Mouse (Mus musculus) gastrocnemius, postnatal 10 days (tissue): ENCODE results near the gene Nav2. TPM values are rescaled to one million over a fixed set of nuclear protein-coding genes. Genes with fewer than 3 reads are reported as not detected.

Experiments used
- DNase-seq: peaks from one replicate; pipeline ENCODE4 v3.0.0; 2021; ENCODE audit warnings: mixed read lengths
- total RNA-seq, 2 experiments: library from RNA; stranded (reverse); gene quantifications; 2 replicates each; pipeline ENCODE4 v1.2.3; 2021

Gene Nav2
- total RNA-seq, 2 experiments from 2014 or later, result 55.8 to 80.1 TPM

DNA sequence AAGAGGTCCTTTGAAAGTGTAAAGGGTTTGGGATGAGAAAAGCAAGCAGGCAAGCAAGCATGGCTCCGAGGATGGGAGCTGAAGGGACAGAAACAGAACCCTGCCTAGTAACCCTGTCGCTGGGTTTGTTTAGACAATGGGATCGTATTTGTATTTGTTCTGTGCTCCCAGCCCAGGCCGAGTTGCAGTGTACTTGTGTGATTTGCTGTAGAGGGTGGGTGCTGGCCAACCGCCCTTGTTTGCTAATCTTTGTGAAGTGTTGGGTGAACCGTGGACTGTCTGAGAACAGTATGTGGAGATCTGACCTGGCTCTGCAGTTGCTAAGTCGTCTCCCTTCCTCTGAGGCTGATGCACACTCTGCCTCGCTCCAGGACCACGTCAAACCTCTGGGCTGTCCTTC lies 253.6 kb downstream of the Nav2 start:
- DNase-seq, result no peak

DNA sequence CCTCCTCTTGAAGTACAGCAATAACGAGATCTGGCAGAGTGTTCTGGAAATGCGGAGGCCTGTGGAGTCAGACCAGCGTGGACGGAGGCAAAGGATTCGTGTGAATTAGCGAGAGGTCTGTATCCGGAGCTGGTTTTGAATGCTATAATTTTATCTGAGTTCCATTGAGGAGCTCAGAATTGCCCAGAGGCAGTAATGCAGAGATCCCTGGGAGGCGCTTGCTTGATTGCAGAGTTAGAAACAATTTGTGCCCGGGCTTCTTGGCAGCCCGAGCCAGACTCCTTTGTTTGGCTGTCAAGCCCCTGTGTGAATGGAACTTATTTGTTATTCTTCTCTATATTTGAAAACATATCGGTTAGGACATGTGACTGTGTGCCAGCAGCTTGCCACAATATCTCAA lies 255.3 kb downstream of the Nav2 start:
- DNase-seq, result no peak

DNA sequence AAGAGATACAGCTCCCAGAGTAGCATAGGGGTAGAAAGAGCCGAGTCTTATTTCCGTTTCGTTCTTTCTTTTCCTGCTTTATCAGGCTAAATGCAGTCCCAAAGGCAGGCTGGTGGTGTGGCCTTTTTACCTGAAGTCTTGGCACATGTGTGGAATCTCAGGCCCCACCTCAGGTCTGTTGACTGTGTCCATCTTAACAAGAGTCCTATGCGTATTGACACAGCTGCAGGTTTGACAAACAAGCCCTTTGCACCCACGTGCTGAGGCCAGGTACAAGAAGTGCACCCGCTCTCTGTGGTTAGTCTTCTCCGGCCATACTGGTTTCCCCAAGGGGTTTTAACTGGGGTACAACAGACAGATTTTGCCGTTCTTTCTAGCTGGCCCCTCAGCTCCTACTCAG lies 256.4 kb downstream of the Nav2 start:
- no peak for DNase-seq

DNA sequence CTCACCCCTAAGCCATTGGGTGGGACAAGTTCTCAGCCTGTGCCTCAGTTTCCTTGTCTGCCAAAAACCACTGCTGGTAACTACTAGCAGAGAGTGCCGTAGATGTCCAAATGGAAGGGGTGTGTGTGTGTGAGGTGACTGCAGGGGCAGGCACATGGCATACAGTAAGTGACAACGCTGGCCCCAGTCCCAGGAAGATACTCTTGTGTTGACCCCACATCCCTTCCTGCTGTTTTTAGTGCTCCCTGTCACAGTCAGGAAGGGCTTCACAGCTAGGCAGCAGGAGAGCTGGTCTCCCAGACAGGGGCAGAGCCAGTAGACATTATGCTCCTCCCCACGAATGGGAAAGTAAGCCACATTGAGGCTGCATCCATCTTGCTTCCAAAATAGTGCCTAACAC lies 264.4 kb downstream of the Nav2 start:
- no peak for DNase-seq

DNA sequence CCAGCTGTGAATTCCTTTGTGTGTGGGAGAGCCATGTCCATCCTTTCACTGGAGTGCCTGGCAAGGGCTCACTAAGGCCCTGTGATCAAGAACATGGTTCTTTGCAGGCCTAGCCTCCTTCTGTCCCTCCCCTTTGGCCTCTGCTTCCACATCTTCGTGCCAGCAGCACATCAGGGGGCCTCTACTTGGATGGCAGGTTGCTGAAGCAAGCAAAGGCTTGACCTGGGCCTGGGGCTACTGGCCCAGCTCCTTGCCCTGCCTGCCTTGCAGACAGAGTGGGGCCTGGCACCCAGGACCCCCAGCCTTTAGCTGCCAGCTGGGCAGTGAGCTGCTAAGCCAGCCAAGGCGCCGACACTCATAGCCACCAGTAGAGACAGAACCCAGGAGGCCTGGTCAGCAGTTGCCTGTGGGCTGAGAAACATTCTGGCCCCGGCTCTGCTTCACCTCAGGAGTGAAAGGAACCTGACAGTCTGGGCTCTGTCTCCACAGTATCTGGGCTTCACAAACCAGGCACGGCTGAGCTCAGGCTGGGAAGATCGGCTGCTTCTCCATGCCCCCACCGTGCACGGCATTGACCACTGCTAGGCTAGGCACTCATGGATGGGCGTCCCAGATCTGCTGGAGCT lies 267.4 kb downstream of the Nav2 start:
- DNase-seq, result no peak

DNA sequence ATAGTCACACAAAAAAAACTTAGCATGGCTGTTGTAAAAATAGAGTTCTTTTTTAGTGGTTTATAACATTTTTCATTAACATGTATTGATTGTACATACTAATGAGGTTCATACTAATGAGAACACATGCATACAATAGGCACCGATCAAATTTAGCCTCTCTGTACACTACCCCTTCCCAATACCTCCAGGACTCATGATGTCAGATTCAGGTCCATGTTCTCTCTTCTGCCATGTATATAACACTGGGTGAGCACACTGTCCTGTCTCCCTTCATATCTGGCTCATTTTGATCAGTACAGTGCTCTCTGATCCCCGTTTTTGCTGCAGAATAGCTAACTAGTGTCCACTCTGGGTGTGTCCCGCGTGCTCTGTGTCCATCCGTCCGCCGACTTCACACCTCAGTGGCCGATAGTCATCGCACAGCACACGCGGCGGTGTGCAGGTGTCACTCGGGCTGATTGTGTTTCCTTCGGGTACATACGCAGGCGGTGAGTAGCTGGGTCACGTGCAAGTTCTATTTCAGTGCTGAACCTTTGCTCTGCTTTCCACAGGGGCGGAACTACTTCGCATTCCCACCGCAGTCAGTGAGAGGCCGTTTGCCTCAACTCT lies 268.2 kb downstream of the Nav2 start:
- DNase-seq, result no peak

DNA sequence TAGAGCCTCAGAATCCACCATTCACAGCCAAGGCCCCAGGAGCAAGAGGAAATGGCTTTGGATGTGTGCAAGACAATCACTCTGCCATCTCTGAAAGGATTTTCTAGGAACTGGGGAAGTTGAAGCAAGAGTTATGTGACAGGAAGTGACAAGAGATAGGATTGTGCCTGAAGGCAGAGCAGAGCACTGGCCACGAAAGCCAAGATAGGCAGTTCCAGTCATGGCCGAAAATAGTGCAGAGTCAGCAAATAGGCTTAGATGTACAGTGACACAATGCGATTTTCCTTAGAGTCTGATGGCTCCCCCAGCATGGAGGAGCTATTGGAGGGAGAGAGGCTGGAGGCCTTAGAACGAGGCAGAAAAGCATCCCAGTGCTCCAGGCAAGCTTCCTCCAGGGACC lies 269.7 kb downstream of the Nav2 start:
- no peak for DNase-seq

DNA sequence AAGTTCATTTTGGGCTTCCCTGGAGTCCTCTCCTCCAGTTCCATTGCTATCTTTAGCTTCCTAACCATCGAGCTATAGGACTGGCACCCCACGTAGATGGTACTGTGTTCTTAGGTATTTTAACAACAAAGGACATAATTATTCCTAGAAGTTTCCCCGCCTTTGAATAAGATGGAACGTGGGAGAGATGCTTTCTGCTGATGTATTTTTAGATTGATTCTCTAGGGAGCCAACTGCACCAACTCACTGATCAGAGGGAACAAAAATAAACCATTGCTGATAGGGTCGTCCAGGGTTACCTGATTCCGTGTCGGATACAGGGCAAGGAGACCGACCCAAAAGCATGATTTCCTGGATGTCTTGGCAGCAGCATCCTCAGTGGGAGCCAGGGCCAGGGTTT lies 272.5 kb downstream of the Nav2 start:
- DNase-seq, result no peak

DNA sequence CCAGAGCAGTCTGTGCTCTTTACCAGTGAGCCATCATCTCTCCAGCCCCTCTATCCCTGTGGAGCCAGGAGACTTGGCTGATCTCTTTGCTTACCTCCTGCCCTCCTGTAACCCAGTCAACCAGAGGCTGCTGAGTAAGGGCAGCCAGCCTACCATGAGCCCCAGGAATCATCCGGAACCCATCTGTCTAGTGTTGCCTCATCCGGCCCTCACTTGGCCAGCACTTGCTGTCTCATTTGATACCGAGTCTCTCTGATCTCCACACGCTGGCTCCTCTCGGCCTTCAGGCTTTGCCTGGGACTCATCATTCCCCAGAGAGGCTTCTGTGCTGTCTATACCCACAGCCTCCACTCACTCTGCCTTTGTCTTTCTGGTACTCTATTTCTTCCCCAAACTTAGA lies 273.9 kb downstream of the Nav2 start:
- DNase-seq, result no peak

DNA sequence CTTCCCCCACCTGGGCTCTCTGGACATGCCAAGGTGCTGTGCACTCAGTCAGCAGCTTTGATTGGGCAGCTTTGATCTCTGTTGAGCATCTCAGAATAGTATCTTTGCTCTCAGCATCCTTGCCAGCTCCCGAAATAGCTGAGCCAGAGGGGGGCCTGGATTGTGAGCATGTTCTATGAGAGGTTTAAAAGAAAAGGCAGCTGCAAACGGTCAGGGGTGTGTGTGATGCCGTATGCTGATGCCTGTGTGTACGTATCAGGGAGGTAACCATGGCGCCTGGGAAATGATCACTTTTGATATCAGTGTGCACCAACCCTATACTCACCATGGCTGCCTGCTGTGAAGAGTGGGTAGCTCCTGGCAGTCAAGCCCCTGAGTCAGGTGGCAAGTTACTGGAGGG lies 275.2 kb downstream of the Nav2 start:
- DNase-seq, result no peak

DNA sequence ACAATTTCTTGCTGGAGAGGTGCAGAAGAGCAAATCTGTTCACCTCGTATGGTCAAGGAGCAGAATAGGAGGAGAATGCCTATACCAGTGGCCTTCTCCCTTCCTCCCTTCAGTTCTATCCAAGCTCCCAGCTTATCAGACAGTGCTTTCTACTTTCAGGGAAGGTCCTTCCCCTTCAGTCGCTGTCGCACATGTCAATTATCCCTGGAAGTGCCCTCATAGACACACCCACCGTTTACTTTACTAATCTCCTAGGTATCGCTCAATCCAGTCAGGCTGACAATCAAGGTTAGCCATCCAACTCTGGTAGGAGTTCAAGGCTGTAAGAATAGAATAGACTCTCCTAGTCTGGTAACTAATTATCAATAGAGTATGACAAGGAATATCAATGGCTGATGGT lies 277.5 kb downstream of the Nav2 start:
- DNase-seq, result no peak

DNA sequence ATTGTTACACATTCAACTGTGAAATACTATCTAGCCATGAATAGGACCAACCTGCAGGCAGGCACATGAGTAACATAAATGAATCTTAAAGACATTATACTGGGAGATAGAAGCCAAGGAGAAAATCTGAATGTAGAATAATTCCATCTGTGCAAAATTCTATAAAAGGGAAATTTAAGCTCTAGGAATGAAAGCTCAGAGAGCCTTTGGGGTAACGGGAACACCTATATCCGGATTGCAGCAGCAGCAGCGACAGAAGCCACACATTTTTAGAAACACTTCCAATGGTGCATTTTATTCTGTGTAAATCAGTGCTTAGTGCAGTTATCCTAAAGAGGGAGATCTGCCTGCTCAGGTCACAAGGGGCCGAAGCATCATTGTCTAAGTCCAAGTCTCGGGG lies 280.8 kb downstream of the Nav2 start:
- DNase-seq, result no peak

DNA sequence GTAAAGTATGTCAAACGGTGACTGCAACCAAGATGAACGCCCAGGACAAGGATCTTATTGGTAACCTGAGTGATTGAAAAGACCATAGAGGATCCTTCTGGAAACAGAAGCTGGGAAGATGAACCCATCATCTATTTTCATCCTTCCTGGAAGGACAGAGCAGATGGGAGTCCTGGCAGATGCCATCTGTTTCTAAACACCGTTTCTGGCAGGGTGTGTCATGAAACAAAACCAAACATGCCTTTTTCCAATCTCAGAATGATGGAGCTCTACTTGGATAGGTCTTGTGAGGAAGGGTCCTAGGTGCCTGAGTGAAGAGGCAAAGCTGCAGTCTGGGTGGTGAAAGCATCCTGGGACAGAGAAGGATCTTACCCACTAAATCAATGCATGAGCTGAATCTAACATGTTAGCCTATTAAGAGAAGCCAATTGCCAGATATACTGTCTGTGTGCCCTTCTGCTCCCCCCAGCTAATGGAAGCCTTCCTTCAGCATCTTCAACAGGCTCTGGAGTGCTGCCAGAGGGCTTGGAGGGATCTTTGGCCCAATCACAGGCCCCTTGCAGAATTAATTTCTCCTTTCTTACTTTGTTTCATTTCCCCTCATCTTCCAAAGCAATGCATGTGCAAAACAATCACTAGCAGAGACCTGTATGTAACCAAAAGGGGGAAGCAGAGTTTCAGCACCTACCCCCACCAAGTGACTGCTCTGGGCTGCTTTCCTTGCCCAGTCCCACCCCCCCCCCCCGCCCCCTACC lies 281.9 kb downstream of the Nav2 start:
- DNase-seq, result no peak

DNA sequence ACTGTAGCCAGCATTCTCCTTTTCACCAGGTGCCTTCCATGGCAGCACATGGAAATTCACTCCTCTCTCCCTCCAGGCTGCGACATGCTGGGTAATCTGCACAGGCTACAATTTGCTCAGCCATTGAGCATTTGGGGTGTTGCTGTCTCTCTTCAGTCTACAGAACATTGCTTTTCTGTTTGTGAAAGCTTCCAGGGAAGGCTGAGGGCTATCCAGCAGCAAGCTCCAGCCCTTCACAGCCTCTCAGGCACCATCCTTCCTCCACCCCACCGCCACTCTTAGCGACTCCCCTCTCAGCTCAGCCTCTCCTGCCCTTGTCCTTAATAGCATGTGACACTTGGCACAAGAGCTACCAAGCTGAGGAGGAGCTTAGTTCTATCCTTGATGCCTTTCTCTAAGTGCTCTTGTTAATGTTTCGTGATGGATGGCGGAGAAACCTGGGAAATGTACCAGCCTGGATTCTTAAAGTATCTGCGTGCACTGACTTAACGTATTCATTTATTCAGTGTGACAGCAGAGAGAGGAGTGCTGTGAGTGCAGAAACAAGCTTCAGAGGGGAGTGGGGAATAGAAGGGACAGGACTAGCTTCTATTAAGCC lies 282.7 kb downstream of the Nav2 start:
- DNase-seq, result no peak

DNA sequence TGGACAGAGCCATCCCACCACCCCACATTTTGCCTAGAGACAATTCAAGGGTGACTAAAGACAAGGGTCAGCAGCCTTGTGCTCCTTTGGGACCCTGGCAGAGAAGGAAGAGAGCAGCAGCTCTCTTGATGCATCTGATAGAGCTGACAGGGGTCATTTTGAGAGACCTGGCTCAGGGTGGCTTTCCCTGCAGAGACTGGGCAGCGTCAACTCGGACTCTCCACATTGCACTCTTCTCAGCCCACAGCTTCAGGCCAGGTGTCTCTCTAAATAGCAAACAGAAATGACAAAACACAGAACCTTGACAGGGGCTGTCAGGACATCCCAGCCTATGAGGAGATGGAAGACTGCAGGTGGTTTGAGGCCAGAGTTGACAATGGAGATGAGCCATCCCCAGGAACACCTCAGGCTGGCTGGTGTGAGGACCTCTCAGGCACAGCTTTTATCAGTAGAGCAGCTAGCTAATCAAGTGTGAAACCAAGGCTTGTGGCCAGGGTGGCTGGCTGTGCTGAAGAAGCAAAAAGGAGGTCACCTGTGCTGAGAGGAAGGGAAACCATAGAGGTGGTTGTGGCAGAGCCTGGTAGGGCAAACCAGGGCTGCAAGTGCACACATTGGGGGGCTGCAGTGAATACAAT lies 283.7 kb downstream of the Nav2 start:
- no peak for DNase-seq

DNA sequence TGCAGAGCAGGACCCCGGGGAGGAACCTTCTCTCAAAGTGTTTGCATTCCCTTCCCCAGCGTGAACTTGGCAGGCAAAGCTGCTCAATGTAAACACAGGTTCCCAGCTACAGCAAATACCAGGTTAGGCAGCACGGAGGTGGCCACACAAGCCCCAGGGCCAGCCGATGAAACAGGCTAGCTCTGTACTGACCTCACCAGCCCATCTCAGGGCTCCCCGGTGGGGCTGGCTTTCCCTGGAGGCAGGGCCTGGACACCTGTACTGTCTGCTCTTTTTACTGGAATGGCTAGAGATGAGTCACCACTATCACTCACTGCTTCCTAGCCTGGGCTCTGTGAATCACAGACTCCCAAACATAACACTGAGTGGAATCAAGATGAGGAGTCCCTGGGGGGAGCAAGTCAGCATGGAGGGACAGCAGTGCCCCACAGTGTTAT lies 287.2 kb downstream of the Nav2 start:
- DNase-seq, result no peak

DNA sequence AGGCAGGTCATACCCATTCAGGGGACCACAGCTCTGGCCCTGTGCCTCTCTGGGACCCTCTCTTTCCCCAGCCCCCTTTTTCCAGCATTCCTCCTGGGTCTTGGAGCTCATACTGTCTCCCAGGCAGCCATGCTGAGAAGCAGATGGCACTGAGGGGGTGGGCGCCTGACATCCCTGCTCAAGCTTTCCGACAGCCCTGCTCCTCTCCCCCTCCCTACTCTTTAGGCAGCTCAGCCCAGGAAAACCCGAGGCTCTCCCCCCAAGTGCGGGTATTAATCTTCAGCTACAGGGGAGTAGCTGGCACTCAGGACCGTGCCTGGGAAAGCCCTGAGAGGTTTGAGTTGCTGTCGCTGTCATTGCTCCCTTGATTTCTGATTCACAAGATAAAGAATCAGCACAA lies 290.9 kb downstream of the Nav2 start:
- DNase-seq, result no peak

DNA sequence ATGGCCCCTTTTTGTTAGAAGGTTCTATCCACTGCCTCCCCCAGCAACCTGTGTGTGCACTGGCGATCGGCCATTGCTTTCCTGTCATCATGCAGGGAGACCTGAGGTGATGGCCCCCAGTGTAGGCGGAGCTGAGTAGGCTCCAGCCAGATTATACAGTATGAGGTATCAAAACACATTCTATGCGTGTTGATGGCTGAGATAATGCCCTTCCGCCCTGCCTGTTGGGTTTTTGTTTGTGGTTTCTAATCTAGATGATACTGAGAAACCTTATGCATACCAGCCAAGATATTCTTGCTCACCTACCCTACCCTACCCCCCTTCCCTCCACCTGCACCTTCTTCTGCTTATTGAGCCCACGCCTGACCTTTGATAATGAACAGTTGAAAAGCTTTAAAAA lies 291.8 kb downstream of the Nav2 start:
- DNase-seq, result no peak

DNA sequence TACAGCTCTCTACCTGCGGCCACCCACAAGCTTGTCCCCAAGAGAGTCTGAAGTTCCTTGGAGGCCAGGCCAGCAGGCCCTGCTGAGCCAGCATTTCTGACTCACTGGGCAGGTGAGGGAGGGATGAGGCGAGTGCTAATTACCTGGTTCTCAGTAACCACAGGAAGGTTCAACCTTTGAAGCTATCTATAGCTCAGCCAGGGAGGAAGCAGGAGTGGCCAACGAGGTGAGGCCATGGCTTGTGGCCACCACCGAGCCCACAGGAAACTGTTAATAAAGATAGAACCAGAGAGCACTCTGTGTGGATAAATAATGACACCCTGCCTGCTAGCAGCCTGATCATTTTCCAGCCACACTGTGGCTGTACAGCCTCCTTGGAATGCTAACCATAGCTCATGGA lies 294.5 kb downstream of the Nav2 start:
- DNase-seq, result no peak

DNA sequence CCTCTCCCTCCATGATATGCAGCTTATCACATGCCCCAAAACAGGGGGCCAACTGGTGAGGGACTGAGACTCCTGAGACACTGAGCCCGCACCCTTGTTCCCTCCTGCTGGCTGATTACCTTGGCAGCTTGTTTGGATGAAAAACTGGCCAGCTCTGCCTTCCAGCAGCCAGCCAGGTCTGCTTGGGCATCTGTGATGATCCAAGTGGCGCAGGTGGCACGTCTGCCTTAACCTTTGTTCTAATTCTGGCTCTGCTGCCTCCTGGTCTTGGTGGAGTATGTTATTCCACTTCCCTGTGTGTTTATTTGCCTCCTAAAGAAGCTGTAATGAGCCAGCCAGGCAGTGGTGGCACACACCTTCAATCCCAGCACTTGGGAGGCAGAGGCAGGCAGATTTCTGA lies 296.3 kb downstream of the Nav2 start:
- no peak for DNase-seq

DNA sequence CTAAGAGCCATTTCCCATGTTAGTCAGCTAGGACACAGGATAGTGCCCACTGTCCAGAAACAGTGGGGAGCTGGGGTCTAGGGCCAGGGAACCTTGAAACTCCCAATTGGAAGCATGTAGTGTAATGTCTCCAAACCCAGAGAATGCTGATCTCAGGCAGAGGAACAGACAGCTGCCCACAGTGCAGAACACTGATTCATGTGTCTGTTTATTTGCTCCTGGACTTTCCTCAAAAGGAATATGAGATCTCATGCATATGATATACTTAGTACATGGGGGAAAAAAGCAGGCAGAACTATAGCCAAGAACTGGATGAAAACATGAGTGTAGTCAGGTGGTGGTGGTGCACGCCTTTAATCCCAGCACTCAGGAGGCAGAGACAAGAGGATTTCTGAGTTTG lies 297.0 kb downstream of the Nav2 start:
- DNase-seq, result no peak

DNA sequence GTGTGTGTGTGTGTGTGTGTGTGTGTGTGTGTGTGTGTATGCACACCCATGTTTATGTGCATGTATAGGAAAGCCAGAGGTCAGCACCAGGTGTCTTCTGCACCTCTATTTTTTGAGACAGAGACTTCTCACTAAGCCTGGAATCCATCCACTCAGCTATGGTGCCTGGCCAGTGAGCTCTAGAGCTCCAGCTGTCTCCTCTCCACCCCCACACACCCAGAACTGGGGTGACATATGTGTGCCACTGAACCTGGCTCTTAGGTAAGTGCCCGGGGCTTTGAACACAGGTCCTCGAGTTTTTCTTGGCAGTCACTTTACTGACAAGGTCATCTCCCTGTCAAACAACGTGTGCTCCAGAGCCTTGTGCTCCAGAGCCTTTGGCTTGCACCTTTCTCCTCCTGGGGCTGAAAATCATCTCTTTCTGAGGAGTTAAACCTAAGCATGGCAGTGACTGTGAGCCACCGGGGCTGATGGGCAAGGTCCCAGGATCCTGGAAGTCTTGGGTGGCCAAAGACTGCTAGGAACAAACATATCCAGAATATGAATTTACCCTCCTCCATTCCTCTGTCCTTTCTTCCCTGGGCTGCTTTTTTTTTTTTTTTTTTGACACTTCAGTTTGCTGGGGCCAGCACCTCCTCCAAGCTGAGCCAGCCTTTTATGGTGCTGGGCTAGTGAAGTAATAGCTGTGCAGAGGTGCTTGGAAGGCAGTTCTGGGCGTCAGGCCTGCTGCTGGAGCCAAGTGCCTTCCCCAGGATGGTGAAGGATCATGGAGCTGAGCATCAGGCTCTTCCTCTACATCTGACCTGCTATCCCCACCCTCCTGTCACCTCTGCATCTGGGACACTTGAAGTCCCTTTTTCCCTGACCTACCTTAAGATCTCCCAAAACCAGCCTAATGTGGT lies 298.5 kb downstream of the Nav2 start:
- no peak for DNase-seq
